Mouse (Mus musculus) left cerebral cortex, adult 18-20 months (tissue): Measurements from ENCODE around the gene Ager. TPM values are rescaled to one million over a fixed set of nuclear protein-coding genes. Genes with fewer than 3 reads are reported as not detected.

Experiments
- DNase-seq, 2 experiments: peaks; one replicate each; pipeline ENCODE4 v3.0.0; 2021 to 2022; ENCODE audit warnings: low spot score in 2 of 2, mixed read lengths in 1 of 2
- long read RNA-seq, 2 experiments: library from polyadenylated mRNA; stranded (forward); transcript quantifications; one replicate each; pipeline ENCODE4 v2.0.0; 2021
- total RNA-seq, 2 experiments: library from RNA; stranded (reverse); gene quantifications; 2 replicates each; pipeline ENCODE4 v1.2.3; 2021

The Ager gene
- total RNA-seq, result under 1 TPM; 0.45 to 0.58 TPM
- long read RNA-seq, experiment 1, result 0 reads
- long read RNA-seq, experiment 2, result 0 reads

DNA sequence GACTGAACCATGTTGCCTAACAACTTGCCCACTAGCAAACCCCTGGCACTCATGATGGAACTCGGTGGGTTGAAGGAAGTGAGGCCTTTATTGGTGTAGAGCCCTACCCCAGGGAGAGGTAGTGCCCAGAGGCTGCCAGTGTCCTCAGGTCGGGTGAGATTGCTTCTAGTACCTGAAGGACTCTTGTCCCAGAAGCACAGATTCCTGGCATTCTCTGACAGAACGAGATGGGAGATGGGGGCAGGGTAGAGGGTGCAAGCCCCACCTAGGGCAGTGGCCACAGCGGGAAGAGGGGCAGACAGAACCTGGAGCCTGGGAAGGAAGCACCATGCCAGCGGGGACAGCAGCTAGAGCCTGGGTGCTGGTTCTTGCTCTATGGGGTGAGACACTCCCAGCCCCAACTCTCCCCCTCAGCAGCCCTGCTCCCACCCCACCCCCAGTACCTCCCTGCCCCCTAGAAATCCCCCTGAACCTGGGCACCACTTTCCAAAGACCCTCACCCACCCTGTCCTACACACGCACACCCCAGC, at the start of gene Ager:
Gene Ager, plus strand, starts transcription at position 297 of the 530 bp plus-strand sequence.
- DNase-seq, result no peak

DNA sequence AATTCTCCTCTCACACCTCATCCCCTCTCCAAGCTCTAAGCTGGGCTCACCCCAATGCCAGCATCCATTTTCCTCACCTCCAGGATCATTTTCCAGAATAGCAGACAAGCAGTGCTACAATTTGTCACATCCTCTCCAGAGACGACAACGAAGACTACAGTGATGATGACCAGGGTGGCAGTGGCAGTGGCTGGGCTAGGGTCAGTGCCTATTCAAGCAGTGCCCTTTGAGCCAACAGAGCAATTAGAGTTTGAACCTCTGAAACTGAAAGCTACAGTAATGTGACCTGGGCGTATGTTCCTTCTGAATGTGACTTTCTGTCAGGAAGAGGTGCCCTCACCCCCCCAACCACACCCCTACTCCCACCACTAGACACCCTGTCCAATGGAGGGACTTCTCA, 48.5 kb upstream of the Ager start:
- DNase-seq, result no peak

DNA sequence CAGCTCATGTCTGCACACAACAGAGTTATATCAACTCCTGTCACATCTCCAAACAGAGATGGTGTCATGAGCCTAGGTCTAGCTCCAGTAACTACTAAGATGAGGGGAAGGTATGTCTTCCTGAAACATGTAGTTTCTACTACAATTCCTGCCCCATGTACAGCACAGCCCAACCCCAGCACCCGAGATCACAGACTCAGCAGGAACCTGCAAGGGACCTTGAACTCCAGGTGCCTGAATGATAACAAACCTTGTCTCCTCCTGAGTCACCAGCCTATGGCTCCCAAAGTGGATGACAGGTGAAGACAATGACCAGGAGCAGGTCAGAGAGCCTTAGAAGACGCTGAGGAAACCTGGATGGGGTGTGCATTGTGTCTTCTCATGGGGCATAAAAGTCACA, 47.8 kb upstream of the Ager start:
- DNase-seq, result no peak

DNA sequence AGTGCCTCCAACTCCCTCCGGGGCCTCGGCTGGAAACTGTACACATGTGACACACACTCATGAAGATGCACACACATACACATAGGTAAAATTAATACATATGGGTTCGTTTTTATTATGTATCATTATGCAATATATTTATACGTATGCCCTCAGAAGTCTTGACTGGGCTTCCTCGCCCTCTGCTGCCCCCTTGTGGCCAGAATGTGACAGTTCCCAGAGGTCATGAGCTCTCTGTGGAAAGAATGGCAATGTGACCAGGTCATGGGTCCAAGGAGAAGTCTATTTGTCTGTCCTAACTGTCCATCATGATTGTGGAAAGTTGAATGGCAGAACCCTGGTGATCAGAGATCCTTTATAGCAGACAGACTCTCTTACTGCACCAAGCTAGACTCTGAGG, 42.2 kb upstream of the Ager start:
- peak; percentile 67 to 80 for DNase-seq

DNA sequence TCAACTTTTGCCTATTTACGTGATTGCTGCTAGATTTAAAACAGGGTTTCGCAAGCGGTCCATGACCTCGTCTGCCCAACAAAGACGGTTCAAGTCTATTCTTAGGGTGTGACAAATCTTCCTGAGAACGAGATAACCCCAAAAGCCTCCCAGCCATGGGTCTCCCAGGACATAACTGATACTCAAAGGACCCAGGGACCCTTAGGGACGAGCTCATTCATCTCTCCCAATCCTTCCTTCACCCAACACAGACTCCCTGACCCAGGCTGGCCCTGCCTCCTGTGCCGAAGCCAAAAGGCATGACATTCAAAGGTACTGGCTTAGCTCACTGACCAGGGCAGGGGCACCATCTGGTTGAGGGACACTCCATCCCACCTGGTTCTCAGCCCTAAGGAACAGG, 41.3 kb upstream of the Ager start:
- no peak for DNase-seq

DNA sequence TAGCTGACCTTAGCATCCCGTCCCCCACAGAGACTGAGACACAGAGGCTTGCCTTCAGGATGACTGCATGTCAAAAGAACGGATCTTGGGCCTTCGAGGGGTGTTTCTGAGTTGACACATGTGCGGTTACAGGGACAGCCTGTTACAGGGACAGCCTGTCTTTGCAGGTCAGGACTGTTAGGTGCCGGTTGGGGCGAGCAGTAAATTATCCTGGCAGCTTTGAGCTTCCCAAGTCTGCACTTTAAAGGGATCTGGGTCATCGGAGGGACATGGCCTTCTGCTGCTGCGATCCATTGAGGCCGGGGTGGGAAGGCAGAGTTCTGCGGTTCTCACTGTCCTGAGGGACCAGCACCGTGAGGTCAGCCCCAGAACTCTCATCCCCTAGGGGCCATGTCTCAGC, 40.3 kb upstream of the Ager start:
- no peak for DNase-seq

DNA sequence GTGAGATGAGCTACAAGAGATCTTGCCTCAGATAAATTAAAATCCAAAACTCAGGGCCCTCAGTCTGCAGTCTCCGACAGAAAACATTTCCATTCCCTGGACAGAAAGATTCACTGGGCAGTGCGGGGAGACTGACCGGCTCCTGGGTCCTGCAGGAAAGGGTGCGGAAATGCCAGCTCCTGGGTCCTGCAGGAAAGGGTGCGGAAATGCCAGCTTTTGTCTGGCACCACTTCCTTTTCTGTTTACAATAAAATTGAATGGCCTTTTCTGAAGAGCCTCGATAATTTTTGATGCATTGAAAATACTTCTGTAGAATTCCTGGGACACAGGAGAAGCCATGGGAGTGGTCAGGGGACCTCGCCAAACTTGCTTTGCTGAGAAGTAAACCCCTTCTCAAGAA, 38.5 kb upstream of the Ager start:
- DNase-seq, result no peak

DNA sequence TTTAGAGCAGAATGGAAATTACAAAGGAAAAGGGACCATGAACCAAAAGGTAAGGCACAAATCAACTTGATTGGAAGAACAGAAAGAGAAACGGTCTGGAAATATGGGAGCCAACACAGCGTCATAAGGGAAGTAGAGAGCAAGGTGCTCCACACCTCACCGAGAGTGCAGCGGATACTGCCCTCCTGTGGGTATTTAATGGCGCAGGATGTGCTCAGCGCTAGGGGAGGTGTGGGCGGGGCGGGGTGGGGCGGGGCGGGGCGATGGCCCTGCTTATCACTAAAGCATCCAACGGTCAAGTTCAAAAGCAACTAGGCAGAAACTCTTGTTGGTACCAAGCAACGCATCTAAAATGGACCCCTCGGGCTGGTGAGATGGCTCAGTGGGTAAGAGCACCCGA, 37.8 kb upstream of the Ager start:
- DNase-seq, result no peak

DNA sequence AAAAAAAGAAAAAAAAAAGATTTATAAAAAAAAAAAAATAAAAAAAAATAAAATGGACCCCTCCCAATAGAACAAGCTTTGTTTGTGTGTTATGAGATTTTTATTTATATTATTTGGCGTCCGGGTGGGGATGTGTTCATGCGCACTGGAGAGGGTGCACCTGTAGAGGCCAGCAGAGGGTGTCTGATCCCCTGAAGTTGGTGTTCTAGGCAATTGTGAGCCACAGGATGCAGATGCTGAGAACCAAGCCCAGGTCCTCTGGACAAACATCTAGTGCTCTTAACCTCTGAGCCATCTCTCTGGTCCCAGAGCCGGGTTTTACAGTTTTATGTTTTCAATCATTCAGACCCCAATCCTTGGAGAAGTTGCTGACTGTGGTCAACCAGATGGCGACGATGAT, 37.2 kb upstream of the Ager start:
- DNase-seq, result no peak

DNA sequence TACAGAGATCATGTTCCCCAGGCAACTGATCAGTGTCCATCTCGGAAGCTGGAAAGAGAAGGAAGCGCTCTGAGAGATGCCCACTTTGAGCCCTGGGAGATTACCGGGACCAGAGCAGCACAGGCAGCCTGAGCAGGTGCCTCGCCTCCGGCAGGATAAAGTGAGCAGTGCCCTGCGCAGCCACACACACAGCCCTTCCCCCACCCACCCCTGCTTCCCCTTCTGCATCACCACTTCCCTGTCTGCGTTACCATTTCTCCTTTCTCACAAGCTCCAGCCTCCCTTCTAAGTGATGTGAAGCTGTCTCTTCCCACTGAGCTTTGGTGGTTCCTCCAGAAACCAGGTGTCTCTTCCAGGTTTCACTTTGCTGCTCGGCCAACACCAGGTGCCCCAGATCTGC, 36.5 kb upstream of the Ager start:
- DNase-seq, result no peak

DNA sequence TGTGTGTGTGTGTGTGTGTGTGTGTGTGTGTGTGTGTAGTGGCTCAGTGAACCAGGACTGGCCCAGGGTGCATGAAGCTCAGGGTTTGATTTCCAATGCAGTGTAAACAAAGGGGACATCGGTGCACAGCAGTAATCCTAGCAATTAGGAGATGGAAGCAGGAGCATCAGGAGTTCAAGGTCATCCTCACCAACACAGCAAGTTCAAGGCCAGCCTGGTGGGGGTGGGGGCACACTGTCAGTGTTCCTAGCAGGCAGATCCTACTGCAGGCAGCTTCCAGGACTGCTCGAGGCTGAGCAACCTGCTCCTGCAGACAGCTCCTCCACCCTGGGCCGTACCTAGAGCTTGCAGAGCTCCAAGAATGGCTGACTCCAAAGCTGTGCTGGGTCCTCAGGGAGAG, 35.1 kb upstream of the Ager start:
- DNase-seq, result no peak

DNA sequence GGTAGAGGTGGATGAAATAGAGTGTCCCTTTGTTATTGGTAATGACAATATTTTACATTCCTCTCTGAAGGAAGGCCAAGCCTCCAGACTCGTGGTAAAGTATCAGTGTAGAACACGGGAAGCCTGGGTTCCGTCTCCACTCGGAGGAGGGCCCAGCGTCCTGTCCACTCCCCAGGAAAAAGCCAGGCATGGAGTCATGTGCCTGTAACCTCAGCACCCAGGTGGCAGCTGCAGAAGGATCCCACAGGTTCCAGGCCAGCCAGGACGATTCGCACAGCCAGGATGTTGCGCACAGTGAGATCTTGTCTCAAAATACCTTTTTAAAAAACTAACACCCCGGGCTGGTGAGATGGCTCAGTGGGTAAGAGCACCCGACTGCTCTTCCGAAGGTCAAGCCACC, 34.3 kb upstream of the Ager start:
- DNase-seq, result no peak

DNA sequence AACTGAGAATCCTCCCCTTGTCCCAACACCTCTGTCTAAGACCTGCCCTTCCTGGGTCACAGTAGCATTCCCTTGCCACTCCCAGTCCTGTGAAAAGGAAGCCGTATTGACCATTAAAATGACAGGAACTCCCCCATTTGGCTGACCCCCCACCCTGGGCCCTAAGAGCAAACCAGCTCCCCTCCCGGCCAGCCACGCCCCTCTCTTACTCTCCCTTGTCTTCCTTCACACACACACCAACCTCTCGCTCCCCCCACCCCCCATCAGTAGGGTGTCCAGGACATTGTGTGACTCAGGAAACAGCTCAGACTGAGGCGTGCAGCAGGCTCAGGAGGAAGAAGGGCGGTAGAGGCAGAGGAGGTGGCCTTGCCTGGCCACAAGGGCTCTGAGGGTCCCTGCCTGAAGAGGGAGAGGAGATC, 33.6 kb upstream of the Ager start, which contains the start of gene Notch4:
Gene Notch4, plus strand, starts transcription at position 266 of the 419 bp plus-strand sequence.
- DNase-seq, result no peak

DNA sequence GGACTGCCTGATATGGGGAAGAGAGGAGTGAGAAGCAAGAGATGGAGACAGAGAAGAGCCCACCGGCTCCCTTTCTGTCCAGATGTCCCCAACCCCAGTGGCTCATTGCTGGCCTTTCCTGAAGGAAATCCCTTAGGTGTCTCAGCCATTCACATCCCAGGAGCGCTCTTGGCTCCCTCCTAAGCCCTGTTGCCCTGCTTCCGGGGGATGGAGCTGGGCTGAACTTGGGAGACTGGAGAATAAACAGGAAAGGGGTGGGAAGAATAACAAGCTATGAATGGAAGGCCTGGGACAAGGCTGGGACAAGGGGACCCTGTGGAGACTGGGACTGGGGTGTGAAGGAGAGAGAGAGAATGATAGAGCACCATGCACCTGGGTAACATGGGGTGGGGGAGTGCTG, 32.9 kb upstream of the Ager start:
- no peak for DNase-seq

DNA sequence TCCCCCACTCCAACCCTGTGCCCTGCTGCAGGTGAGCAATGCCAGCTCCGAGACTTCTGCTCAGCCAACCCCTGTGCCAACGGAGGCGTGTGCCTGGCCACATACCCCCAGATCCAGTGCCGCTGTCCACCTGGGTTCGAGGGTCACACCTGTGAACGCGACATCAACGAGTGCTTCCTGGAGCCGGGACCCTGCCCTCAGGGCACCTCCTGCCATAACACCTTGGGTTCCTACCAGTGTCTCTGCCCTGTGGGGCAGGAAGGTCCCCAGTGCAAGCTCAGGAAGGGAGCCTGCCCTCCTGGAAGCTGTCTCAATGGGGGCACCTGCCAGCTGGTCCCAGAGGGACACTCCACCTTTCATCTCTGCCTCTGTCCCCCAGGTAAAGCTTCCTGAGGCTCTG, 30.4 kb upstream of the Ager start:
- DNase-seq, result no peak

DNA sequence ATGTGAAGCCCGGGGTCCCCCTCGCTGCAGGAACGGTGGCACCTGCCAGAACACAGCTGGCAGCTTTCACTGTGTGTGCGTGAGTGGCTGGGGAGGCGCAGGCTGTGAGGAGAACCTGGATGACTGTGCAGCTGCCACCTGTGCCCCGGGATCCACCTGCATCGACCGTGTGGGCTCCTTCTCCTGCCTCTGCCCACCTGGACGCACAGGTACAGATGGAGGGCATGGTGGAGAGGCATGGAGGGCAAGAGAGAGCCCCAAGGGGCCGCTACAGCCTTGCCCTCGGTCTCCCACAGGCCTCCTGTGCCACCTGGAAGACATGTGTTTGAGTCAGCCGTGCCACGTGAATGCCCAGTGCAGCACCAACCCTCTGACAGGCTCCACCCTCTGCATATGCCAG, 29.2 kb upstream of the Ager start:
- DNase-seq, result no peak

DNA sequence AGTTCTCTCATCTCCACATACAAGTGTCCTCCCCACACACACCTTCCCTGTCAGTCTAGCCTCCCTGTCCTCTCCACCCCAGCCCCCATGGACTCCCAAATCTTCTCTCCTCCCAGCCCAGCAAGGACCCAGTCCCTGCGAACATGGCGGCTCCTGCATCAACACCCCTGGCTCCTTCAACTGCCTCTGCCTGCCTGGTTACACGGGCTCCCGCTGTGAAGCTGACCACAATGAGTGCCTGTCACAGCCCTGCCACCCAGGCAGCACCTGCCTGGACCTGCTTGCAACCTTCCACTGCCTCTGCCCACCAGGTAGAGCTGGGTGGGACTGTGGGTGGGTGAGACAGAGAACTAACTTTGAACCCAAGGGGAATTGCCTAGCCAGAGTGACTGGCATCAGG, 27.7 kb upstream of the Ager start:
- no peak for DNase-seq

DNA sequence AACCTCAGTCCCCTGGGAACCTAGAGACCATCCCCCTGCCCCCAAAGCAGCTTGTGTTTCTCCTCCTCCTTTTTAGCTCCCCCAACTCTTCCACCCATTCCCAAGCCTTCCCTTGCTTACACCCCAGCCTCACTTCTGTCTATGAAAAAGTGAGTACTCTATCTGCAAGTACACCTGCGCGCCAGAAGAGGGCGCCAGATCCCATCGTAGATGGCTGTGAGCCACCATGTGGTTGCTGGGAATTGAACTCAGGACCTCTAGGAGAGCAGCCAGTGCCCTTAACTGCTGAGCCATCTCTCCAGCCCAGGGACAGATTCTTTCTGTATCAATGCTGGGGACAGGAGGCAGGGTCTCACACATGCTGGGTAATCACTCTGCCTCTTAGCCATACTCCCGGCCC, 25.8 kb upstream of the Ager start:
- DNase-seq, result no peak

DNA sequence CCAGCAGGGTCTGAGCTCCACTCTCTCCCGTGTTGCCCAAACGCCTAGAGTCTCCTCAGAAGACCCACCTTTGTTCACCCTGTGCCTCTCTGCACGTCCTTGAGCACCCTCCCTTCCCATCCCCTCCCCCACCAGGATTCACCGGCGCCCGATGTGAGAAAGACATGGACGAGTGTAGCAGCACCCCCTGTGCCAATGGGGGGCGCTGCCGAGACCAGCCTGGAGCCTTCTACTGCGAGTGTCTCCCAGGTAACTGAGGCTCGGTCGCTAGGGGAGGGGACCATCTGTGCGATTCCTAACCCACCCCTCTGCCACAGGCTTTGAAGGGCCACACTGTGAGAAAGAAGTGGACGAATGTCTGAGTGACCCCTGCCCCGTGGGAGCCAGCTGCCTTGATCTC, 25.3 kb upstream of the Ager start:
- no peak for DNase-seq

DNA sequence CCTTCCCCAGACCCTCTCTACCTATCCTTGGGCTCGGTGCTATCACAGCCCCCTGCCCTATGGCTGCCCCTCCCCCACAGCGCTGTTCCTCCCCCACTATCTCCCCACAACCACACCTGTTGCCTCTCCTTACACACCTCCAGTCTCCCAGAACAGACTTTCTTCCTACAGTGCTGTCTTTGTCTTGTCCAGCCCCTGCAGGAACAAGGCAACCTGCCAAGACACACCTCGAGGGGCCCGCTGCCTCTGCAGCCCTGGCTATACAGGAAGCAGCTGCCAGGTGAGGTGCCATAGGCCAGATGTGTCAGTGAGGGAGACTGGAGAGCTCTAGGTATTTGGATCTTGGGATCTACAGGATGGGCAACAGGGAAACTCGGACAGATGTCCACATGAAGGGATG, 21.1 kb upstream of the Ager start:
- no peak for DNase-seq

DNA sequence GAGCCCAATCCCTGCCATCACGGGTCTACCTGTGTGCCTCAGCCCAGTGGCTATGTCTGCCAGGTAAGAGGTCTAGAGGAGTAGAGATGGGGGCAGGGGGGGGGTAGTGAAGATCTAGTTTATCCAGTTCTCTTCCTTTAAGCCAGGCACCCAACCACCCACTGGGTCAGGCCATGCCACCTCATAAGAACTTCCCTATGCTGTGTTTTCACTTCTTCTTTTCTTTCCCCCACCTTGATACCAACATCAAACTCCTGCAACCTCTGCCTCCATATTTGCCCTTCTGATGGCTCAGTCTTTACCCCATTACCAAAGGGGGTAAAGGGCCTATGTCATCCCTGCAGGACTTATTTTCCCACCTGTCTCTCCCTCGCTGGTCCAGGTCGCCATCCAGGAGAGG, 19.6 kb upstream of the Ager start:
- DNase-seq, result no peak

DNA sequence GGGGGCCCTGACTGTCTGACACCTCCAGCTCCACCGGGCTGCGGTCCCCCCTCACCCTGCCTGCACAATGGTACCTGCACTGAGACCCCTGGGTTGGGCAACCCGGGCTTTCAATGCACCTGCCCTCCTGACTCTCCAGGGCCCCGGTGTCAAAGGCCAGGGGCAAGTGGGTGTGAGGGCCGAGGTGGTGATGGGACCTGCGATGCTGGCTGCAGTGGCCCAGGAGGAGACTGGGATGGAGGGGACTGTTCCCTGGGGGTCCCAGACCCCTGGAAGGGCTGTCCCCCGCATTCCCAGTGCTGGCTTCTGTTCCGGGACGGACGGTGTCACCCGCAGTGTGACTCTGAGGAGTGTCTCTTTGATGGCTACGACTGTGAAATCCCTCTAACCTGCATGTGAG, 15.1 kb upstream of the Ager start:
- DNase-seq, result no peak

DNA sequence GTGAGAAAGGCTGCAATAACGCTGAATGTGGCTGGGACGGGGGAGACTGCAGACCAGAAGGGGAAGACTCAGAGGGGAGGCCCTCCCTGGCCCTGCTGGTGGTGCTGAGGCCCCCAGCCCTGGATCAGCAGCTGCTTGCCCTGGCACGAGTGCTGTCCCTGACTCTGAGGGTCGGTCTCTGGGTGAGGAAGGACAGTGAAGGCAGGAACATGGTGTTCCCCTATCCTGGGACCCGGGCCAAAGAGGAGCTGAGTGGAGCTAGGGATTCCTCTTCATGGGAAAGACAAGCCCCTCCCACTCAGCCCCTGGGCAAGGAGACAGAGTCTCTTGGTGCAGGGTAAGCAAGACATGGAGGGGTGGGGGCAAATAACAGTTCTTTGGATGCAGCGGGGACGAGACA, 14.3 kb upstream of the Ager start:
- DNase-seq, result no peak

DNA sequence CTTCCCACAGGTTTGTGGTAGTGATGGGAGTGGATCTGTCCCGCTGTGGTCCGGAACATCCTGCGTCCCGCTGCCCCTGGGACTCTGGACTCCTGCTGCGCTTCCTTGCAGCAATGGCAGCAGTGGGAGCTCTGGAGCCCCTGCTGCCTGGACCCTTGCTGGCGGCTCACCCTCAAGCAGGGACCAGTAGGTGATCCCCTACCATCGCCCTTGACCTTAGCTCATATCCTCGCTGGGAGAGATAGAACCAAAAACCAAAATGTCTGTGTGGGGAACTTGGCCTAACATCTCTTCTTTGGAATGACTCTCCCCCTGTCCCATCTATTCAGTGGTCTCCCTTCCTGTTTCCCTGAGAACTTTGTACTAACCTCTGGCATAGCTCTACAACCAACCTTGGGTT, 13.8 kb upstream of the Ager start:
- DNase-seq, result no peak
